13 mouse cellular contexts compared by ENCODE assay signal in genomic region chr8:70561357-70561756, GRCm38 (mm10). TPM values are rescaled to one million over a fixed set of nuclear protein-coding genes. Genes with fewer than 3 reads are reported as not detected.
A peak's percentile ranks its signal among the peaks of the same experiment; 100 is the strongest.
DNase-seq lines count a peak whose midpoint lies in the region; ATAC-seq and TF ChIP-seq lines count a peak whose summit lies in the region.
"Had no signal": no experiment of that assay in that cellular context is flagged by ENCODE, and none has a peak within 500 bp of the region (broad histone marks: within the 10 kb centered on the region; RNA-seq: fewer than 3 reads in every experiment).

No protein-coding gene starts in this region.

- no peaks in the 10 kb centered on the region for H3K27me3 ChIP-seq in cerebellum, adult 2 months (ENCODE audit: control insufficient read depth, insufficient read depth, low read length)
- H3K27me3 ChIP-seq in kidney, postnatal 0 days (ENCODE audit: insufficient read depth, low read length), result no peaks in the 10 kb centered on the region
- no peaks in the 10 kb centered on the region for H3K27me3 ChIP-seq in liver, embryonic 14.5 days (ENCODE audit: control insufficient read depth, insufficient read depth, low read length)
- no peaks in the 10 kb centered on the region for H3K27me3 ChIP-seq in hindbrain, embryonic 12.5 days

- no peak for TF ChIP-seq CTCF in cerebellum, adult 2 months (IDR thresholded peaks at IDR 0.05; ENCODE audit: borderline replicate concordance, insufficient read depth, low read depth, low read length)
- no peak for TF ChIP-seq CTCF in kidney, postnatal 0 days (IDR thresholded peaks at IDR 0.05; ENCODE audit: low read depth)
- no peak for TF ChIP-seq CTCF in bone marrow macrophage, adult 2 months (IDR thresholded peaks at IDR 0.05; ENCODE audit: low read depth, low read length)
- no peak for TF ChIP-seq CTCF in liver, embryonic 14.5 days (IDR thresholded peaks at IDR 0.05; ENCODE audit: low read depth)

- no peak for TF ChIP-seq EP300 in liver, embryonic 14.5 days (IDR thresholded peaks at IDR 0.05; ENCODE audit: low read depth)

- H3K9ac ChIP-seq in kidney, postnatal 0 days (ENCODE audit: low read depth, low read length), result no peak overlapping the region
- H3K9ac ChIP-seq in liver, embryonic 14.5 days (replicated peaks), result no peak overlapping the region
- no peak overlapping the region for H3K9ac ChIP-seq in hindbrain, embryonic 12.5 days

- 56% methylated on average over 4 of the region's 4 CpGs for WGBS in cerebellum, adult 2 months
- 43% methylated on average over 4 of the region's 4 CpGs for WGBS in kidney, postnatal 0 days
- WGBS in liver, embryonic 14.5 days (ENCODE audit: insufficient replicate concordance), result 29% methylated on average over 4 of the region's 4 CpGs
- WGBS in hindbrain, embryonic 12.5 days, result 70% methylated on average over 4 of the region's 4 CpGs

- peaks cover 48% of the 10 kb centered on the region for H3K4me1 ChIP-seq in cerebellum, adult 2 months (ENCODE audit: control insufficient read depth, insufficient read depth, low read length)
- peaks cover 33% of the 10 kb centered on the region for H3K4me1 ChIP-seq in kidney, postnatal 0 days (replicated peaks; ENCODE audit: insufficient read depth, low read length)
- H3K4me1 ChIP-seq in bone marrow macrophage, adult 2 months (ENCODE audit: control insufficient read depth, insufficient read depth, low read length), result peaks cover 65% of the 10 kb centered on the region
- peaks cover 19 to 66% of the 10 kb centered on the region in 2 experiments for H3K4me1 ChIP-seq in liver, embryonic 14.5 days (replicated peaks; ENCODE audit: control insufficient read depth in 2 of 2, insufficient read depth in 2 of 2, low read length in 1 of 2)
- H3K4me1 ChIP-seq in hindbrain, embryonic 12.5 days, result peaks cover 29% of the 10 kb centered on the region

- no peak for DNase-seq in cerebellum, adult 2 months
- peak; percentile 53 for DNase-seq in kidney, postnatal 0 days (ENCODE audit: low spot score)
- no peak for DNase-seq in kidney, postnatal 14 days
- DNase-seq in liver, embryonic 14.5 days (ENCODE audit: low read depth in 3 of 3, low spot score in 3 of 3), result no peak
- no peak for DNase-seq in urinary bladder, postnatal 14 days (ENCODE audit: low spot score)
- DNase-seq: cerebellum, postnatal 14 days; spleen, adult 18-20 months had no signal

- H3K4me3 ChIP-seq in cerebellum, adult 2 months (replicated peaks; ENCODE audit: insufficient read depth, low read depth, low read length), result no peak overlapping the region
- no peak overlapping the region for H3K4me3 ChIP-seq in kidney, postnatal 0 days (replicated peaks; ENCODE audit: low read depth, low read length)
- no peak overlapping the region for H3K4me3 ChIP-seq in bone marrow macrophage, adult 2 months (ENCODE audit: insufficient read depth, low read length)
- H3K4me3 ChIP-seq in liver, embryonic 14.5 days (ENCODE audit: insufficient read depth in 1 of 2, low read depth in 2 of 2, low read length in 2 of 2), result no peak overlapping the region
- H3K4me3 ChIP-seq in hindbrain, embryonic 12.5 days, result no peak overlapping the region
- H3K4me3 ChIP-seq: erythroblast, embryonic 14.5 days had no signal

- no peaks in the 10 kb centered on the region for H3K9me3 ChIP-seq in kidney, postnatal 0 days (replicated peaks; ENCODE audit: low read length)
- H3K9me3 ChIP-seq in liver, embryonic 14.5 days (ENCODE audit: control insufficient read depth, low read length), result no peaks in the 10 kb centered on the region
- no peaks in the 10 kb centered on the region for H3K9me3 ChIP-seq in hindbrain, embryonic 12.5 days (replicated peaks)
- H3K9me3 ChIP-seq: G1E had no signal

- H3K36me3 ChIP-seq in kidney, postnatal 0 days (ENCODE audit: insufficient read depth, low read length), result no peaks in the 10 kb centered on the region
- H3K36me3 ChIP-seq in liver, embryonic 14.5 days (replicated peaks; ENCODE audit: control insufficient read depth, insufficient read depth, low read depth), result no peaks in the 10 kb centered on the region
- H3K36me3 ChIP-seq in hindbrain, embryonic 12.5 days, result no peaks in the 10 kb centered on the region

- no peak for TF ChIP-seq POLR2A in cerebellum, adult 2 months (IDR thresholded peaks at IDR 0.05; ENCODE audit: borderline replicate concordance, insufficient read depth, low read length)
- TF ChIP-seq POLR2A in bone marrow macrophage, adult 2 months (IDR thresholded peaks at IDR 0.05; ENCODE audit: borderline replicate concordance, low read depth, low read length), result no peak

- H3K4me2 ChIP-seq in kidney, postnatal 0 days (ENCODE audit: low read length), result no peak overlapping the region
- H3K4me2 ChIP-seq in liver, embryonic 14.5 days (ENCODE audit: low read depth), result no peak overlapping the region
- H3K4me2 ChIP-seq in hindbrain, embryonic 12.5 days (replicated peaks), result no peak overlapping the region

- peak overlapping the region; percentile 32; the same call in 1 of the 2 replicates for H3K27ac ChIP-seq in cerebellum, adult 2 months (ENCODE audit: insufficient read depth, low read length)
- peak overlapping the region; percentile 76 for H3K27ac ChIP-seq in kidney, postnatal 0 days
- H3K27ac ChIP-seq in bone marrow macrophage, adult 2 months (ENCODE audit: insufficient read depth, low read depth, low read length), result peak overlapping the region; percentile 80
- H3K27ac ChIP-seq in liver, embryonic 14.5 days, result no peak overlapping the region; the same call in 1 of the 2 replicates
- H3K27ac ChIP-seq in hindbrain, embryonic 12.5 days, result no peak overlapping the region
- H3K27ac ChIP-seq: hindbrain, postnatal 0 days had no signal

- no peak for ATAC-seq in cerebellum, adult (ENCODE audit: insufficient number of reproducible peaks, low FRiP score, low TSS enrichment)
- ATAC-seq in kidney, postnatal 0 days (replicated peaks; ENCODE audit: low FRiP score, low read depth), result no peak
- peak; percentile 2; the same call in 1 of the 2 replicates for ATAC-seq in liver, embryonic 14.5 days (ENCODE audit: insufficient read depth)
- ATAC-seq in hindbrain, embryonic 12.5 days (ENCODE audit: low FRiP score), result no peak
- ATAC-seq: hindbrain, postnatal 0 days had no signal

RNA-seq across cellular contexts. Expression of gene Ell, which starts 22.1 kb away (rescaled TPM):
- polyA plus RNA-seq in cerebellum, adult 2 months (2012; rRNA removed), result 27.9 and 29.1 TPM in 2 replicates
- 14.9 and 17.1 TPM in 2 replicates for polyA plus RNA-seq in kidney, postnatal 0 days (2015; fragmentation: Nextera tagmentation; extraction: Ambion mirVana)
- 17.1 TPM in 2 replicates for polyA plus RNA-seq in bone marrow macrophage, adult 2 months (2012; ENCODE audit: insufficient read depth, insufficient read length, missing spikeins)
- polyA plus RNA-seq in liver, embryonic 14.5 days (2012; rRNA removed), result 8.9 and 9.6 TPM in 2 replicates
- 7.7 and 9.2 TPM in 2 replicates for polyA plus RNA-seq in liver, embryonic 14.5 days (2014; fragmentation: Nextera tagmentation; extraction: Ambion mirVana)
- 19.0 and 19.4 TPM in 2 replicates for polyA plus RNA-seq in hindbrain, embryonic 12.5 days (2016; fragmentation: Nextera tagmentation; extraction: Ambion mirVana)

RNA-seq across cellular contexts. Expression of gene Isyna1, which starts 32.8 kb away (rescaled TPM):
- 55.3 and 61.4 TPM in 2 replicates for polyA plus RNA-seq in cerebellum, adult 2 months (2012; rRNA removed)
- 166 and 169 TPM in 2 replicates for polyA plus RNA-seq in kidney, postnatal 0 days (2015; fragmentation: Nextera tagmentation; extraction: Ambion mirVana)
- 36.0 and 41.4 TPM in 2 replicates for polyA plus RNA-seq in bone marrow macrophage, adult 2 months (2012; ENCODE audit: insufficient read depth, insufficient read length, missing spikeins)
- 61.3 and 62.4 TPM in 2 replicates for polyA plus RNA-seq in liver, embryonic 14.5 days (2012; rRNA removed)
- polyA plus RNA-seq in liver, embryonic 14.5 days (2014; fragmentation: Nextera tagmentation; extraction: Ambion mirVana), result 30.2 and 34.2 TPM in 2 replicates
- 128 and 138 TPM in 2 replicates for polyA plus RNA-seq in hindbrain, embryonic 12.5 days (2016; fragmentation: Nextera tagmentation; extraction: Ambion mirVana)

RNA-seq across cellular contexts. Expression of gene Kxd1, which starts 33.6 kb away (rescaled TPM):
- polyA plus RNA-seq in cerebellum, adult 2 months (2012; rRNA removed), result 63.4 and 65.9 TPM in 2 replicates
- 81.3 and 81.8 TPM in 2 replicates for polyA plus RNA-seq in kidney, postnatal 0 days (2015; fragmentation: Nextera tagmentation; extraction: Ambion mirVana)
- polyA plus RNA-seq in bone marrow macrophage, adult 2 months (2012; ENCODE audit: insufficient read depth, insufficient read length, missing spikeins), result 82.2 and 82.3 TPM in 2 replicates
- 28.9 and 30.8 TPM in 2 replicates for polyA plus RNA-seq in liver, embryonic 14.5 days (2012; rRNA removed)
- polyA plus RNA-seq in liver, embryonic 14.5 days (2014; fragmentation: Nextera tagmentation; extraction: Ambion mirVana), result 32.6 and 33.3 TPM in 2 replicates
- 47.1 and 48.5 TPM in 2 replicates for polyA plus RNA-seq in hindbrain, embryonic 12.5 days (2016; fragmentation: Nextera tagmentation; extraction: Ambion mirVana)

RNA-seq across cellular contexts. Expression of gene Fkbp8, which starts 33.8 kb away (rescaled TPM):
- 531 and 552 TPM in 2 replicates for polyA plus RNA-seq in cerebellum, adult 2 months (2012; rRNA removed)
- polyA plus RNA-seq in kidney, postnatal 0 days (2015; fragmentation: Nextera tagmentation; extraction: Ambion mirVana), result 249 and 255 TPM in 2 replicates
- 163 and 178 TPM in 2 replicates for polyA plus RNA-seq in bone marrow macrophage, adult 2 months (2012; ENCODE audit: insufficient read depth, insufficient read length, missing spikeins)
- polyA plus RNA-seq in liver, embryonic 14.5 days (2012; rRNA removed), result 140 and 149 TPM in 2 replicates
- polyA plus RNA-seq in liver, embryonic 14.5 days (2014; fragmentation: Nextera tagmentation; extraction: Ambion mirVana), result 114 and 135 TPM in 2 replicates
- 313 and 334 TPM in 2 replicates for polyA plus RNA-seq in hindbrain, embryonic 12.5 days (2016; fragmentation: Nextera tagmentation; extraction: Ambion mirVana)

RNA-seq across cellular contexts. Expression of gene Ssbp4, which starts 47.3 kb away (rescaled TPM):
- 172 and 181 TPM in 2 replicates for polyA plus RNA-seq in cerebellum, adult 2 months (2012; rRNA removed)
- polyA plus RNA-seq in kidney, postnatal 0 days (2015; fragmentation: Nextera tagmentation; extraction: Ambion mirVana), result 166 and 188 TPM in 2 replicates
- 106 and 123 TPM in 2 replicates for polyA plus RNA-seq in bone marrow macrophage, adult 2 months (2012; ENCODE audit: insufficient read depth, insufficient read length, missing spikeins)
- polyA plus RNA-seq in liver, embryonic 14.5 days (2012; rRNA removed), result 36.3 and 50.8 TPM in 2 replicates
- polyA plus RNA-seq in liver, embryonic 14.5 days (2014; fragmentation: Nextera tagmentation; extraction: Ambion mirVana), result 49.5 and 61.7 TPM in 2 replicates
- 141 and 143 TPM in 2 replicates for polyA plus RNA-seq in hindbrain, embryonic 12.5 days (2016; fragmentation: Nextera tagmentation; extraction: Ambion mirVana)

Comparison
In these comparisons a context has a peak if more than half of its experiments do, and no peak if none do; other contexts are left out.
1. H3K27ac ChIP-seq: peak in cerebellum, adult 2 months (single experiment), kidney, postnatal 0 days (single experiment) and bone marrow macrophage, adult 2 months (single experiment); none in liver, embryonic 14.5 days (single experiment) and hindbrain, embryonic 12.5 days (single experiment).